Comparison of ENCODE assay signal across 26 mouse cellular contexts in the genomic region with DNA sequence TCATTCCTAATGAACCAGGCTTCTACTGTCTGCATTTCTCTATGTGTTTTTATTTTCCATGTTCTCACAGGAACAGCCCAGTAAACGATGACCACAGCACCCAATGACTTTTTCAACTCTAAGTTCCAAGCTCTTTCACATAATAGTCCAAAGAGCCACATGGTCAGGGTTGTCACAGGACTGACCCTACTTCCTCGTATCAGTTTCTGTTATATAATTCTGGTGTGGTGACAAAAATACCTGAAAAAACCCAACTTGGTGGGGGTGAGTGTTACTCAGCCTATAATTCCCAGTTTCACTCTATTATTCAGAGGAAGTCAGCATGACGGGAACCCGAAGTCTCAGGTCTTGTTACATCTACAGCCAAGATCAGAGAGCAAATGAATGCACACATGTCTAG. TPM values are rescaled to one million over a fixed set of nuclear protein-coding genes. Genes with fewer than 3 reads are reported as not detected.
DNase-seq lines count a peak whose midpoint lies in the region; ATAC-seq and TF ChIP-seq lines count a peak whose summit lies in the region.
"Had no signal": no experiment of that assay in that cellular context is flagged by ENCODE, and none has a peak within 500 bp of the region (broad histone marks: within the 10 kb centered on the region; RNA-seq: fewer than 3 reads in every experiment).

No protein-coding gene starts in this region.

- H3K36me3 ChIP-seq in heart, embryonic 13.5 days, result peaks cover 7% of the 10 kb centered on the region; the same call in 1 of the 2 replicates
- H3K36me3 ChIP-seq in liver, adult 2 months (ENCODE audit: control insufficient read depth, insufficient read depth, low read length), result no peaks in the 10 kb centered on the region; the same call in 1 of the 2 replicates
- H3K36me3 ChIP-seq in liver, embryonic 12.5 days, result no peaks in the 10 kb centered on the region
- no peaks in the 10 kb centered on the region for H3K36me3 ChIP-seq in splenic B cell, adult 2 months (ENCODE audit: control insufficient read depth, insufficient read depth, low read length, poor library complexity, severe bottlenecking)
- H3K36me3 ChIP-seq: embryonic facial prominence, embryonic 15.5 days; forebrain, embryonic 10.5 days; heart, embryonic 15.5 days; hindbrain, embryonic 13.5 days had no signal

- H3K27ac ChIP-seq in heart, embryonic 13.5 days (replicated peaks), result peak overlapping the region; percentile 46
- peak overlapping the region; percentile 61 for H3K27ac ChIP-seq in liver, adult 2 months (replicated peaks; ENCODE audit: insufficient read depth, low read depth, low read length)
- H3K27ac ChIP-seq in liver, embryonic 12.5 days, result no peak overlapping the region
- H3K27ac ChIP-seq in bone marrow macrophage, adult 2 months (ENCODE audit: insufficient read depth, low read depth, low read length), result peak overlapping the region; percentile 59
- H3K27ac ChIP-seq: embryonic facial prominence, embryonic 15.5 days; forebrain, embryonic 10.5 days; gastrocnemius, adult 2 months; hindbrain, embryonic 13.5 days had no signal

- intact Hi-C loops in heart, postnatal 36 days (cut with DNase I), result no loop called here

- H3K79me2 ChIP-seq in liver, adult 2 months (ENCODE audit: control insufficient read depth, insufficient read depth, low read length), result peaks cover 29% of the 10 kb centered on the region; the same call in 1 of the 2 replicates

- no peak for DNase-seq in heart, postnatal 36 days
- no peak for DNase-seq in liver, adult 2 months (ENCODE audit: extremely low read depth, low read depth, low spot score)
- peak; percentile 63 for DNase-seq in splenic B cell, adult 2 months (ENCODE audit: low read depth, low spot score)
- DNase-seq in right cerebral cortex, adult 2 months (ENCODE audit: low spot score in 2 of 2), result no peak
- DNase-seq in urinary bladder, postnatal 36 days (ENCODE audit: low spot score in 2 of 2), result no peak
- DNase-seq: adrenal gland, postnatal 14 days; cerebellum, adult 2 months; cerebellum, postnatal 10 days; embryo, embryonic 11 days; gastrocnemius, adult 2 months; gastrocnemius, postnatal 25 days; heart, adult 11 months; kidney, adult 8-10 months had no signal

- no peak for ATAC-seq in heart, embryonic 13.5 days (ENCODE audit: extremely low read depth, insufficient number of reproducible peaks, low FRiP score, low TSS enrichment)
- ATAC-seq in liver, embryonic 12.5 days, result no peak
- ATAC-seq: activated CD4-positive, CD25-positive, alpha-beta regulatory T cell, adult 4 months; CD4-positive, CD25-positive, alpha-beta regulatory T cell, adult 4 months; forebrain, embryonic 14.5 days; intestine, embryonic 16.5 days; Patski had no signal

- no peak overlapping the region for H3K4me3 ChIP-seq in heart, embryonic 13.5 days
- H3K4me3 ChIP-seq in liver, adult 2 months (ENCODE audit: insufficient read depth, low read depth, low read length), result no peak overlapping the region
- H3K4me3 ChIP-seq in liver, embryonic 12.5 days, result no peak overlapping the region
- H3K4me3 ChIP-seq in bone marrow macrophage, adult 2 months (ENCODE audit: insufficient read depth, low read length), result no peak overlapping the region
- H3K4me3 ChIP-seq: embryonic facial prominence, embryonic 15.5 days; erythroblast, embryonic 14.5 days; forebrain, embryonic 10.5 days; gastrocnemius, adult 2 months; heart, embryonic 15.5 days; hindbrain, embryonic 13.5 days had no signal

- no peak for TF ChIP-seq CTCF in liver, adult 2 months (IDR thresholded peaks at IDR 0.05; ENCODE audit: low read depth, low read length)
- no peak for TF ChIP-seq CTCF in bone marrow macrophage, adult 2 months (IDR thresholded peaks at IDR 0.05; ENCODE audit: low read depth, low read length)

- no peak overlapping the region for H3K9ac ChIP-seq in heart, embryonic 13.5 days
- H3K9ac ChIP-seq in liver, adult 2 months (ENCODE audit: low read depth, low read length), result no peak overlapping the region
- H3K9ac ChIP-seq in liver, embryonic 12.5 days, result no peak overlapping the region
- H3K9ac ChIP-seq: embryonic facial prominence, embryonic 15.5 days; heart, embryonic 15.5 days; hindbrain, embryonic 13.5 days had no signal

- WGBS in heart, embryonic 13.5 days, result 83% methylated on average over 4 of the region's 4 CpGs
- 56% methylated on average over 4 of the region's 4 CpGs for WGBS in liver, adult 2 months
- 72% methylated on average over 4 of the region's 4 CpGs for WGBS in liver, embryonic 12.5 days (ENCODE audit: insufficient replicate concordance)

- peaks cover 67% of the 10 kb centered on the region for H3K4me1 ChIP-seq in heart, embryonic 13.5 days
- H3K4me1 ChIP-seq in liver, adult 2 months (ENCODE audit: control insufficient read depth, insufficient read depth, low read length), result peaks cover 31% of the 10 kb centered on the region
- 0 out of 2 replicates have a peak, but pooled peaks cover 16% of the 10 kb centered on the region for H3K4me1 ChIP-seq in liver, embryonic 12.5 days
- H3K4me1 ChIP-seq in bone marrow macrophage, adult 2 months (ENCODE audit: control insufficient read depth, insufficient read depth, low read length), result peaks cover 32% of the 10 kb centered on the region
- H3K4me1 ChIP-seq: hindbrain, embryonic 13.5 days had no signal

- H3K27me3 ChIP-seq in heart, embryonic 13.5 days (replicated peaks), result no peaks in the 10 kb centered on the region
- H3K27me3 ChIP-seq in liver, adult 2 months (ENCODE audit: control insufficient read depth, insufficient read depth, low read length), result no peaks in the 10 kb centered on the region
- no peaks in the 10 kb centered on the region for H3K27me3 ChIP-seq in liver, embryonic 12.5 days (replicated peaks)
- no peaks in the 10 kb centered on the region for H3K27me3 ChIP-seq in splenic B cell, adult 2 months (ENCODE audit: control insufficient read depth, insufficient read depth, low read length, poor library complexity, severe bottlenecking)
- H3K27me3 ChIP-seq: embryonic facial prominence, embryonic 15.5 days; heart, embryonic 15.5 days; hindbrain, embryonic 13.5 days; Patski had no signal

- no peak overlapping the region for H3K4me2 ChIP-seq in heart, embryonic 13.5 days
- H3K4me2 ChIP-seq in liver, embryonic 12.5 days, result no peak overlapping the region
- H3K4me2 ChIP-seq: embryonic facial prominence, embryonic 15.5 days; hindbrain, embryonic 13.5 days had no signal

- H3K9me3 ChIP-seq in heart, embryonic 13.5 days, result no peaks in the 10 kb centered on the region
- H3K9me3 ChIP-seq in liver, embryonic 12.5 days (replicated peaks), result no peaks in the 10 kb centered on the region
- H3K9me3 ChIP-seq: embryonic facial prominence, embryonic 15.5 days; forebrain, embryonic 10.5 days; heart, embryonic 15.5 days; hindbrain, embryonic 13.5 days had no signal

- no peak for TF ChIP-seq POLR2A in liver, adult 2 months (IDR thresholded peaks at IDR 0.05; ENCODE audit: extremely low read depth, insufficient read depth, low read length)
- TF ChIP-seq POLR2A in bone marrow macrophage, adult 2 months (IDR thresholded peaks at IDR 0.05; ENCODE audit: borderline replicate concordance, low read depth, low read length), result no peak

RNA-seq across cellular contexts. Expression of a gene that starts 45.5 kb away (rescaled TPM):
- 41.8 and 45.2 TPM in 2 replicates for polyA plus RNA-seq in heart, embryonic 13.5 days (2015; fragmentation: Nextera tagmentation; extraction: Ambion mirVana)
- total RNA-seq in heart, postnatal 36 days (2021), result 10 to 100 TPM; 73.7 to 88.3 TPM
- total RNA-seq in liver, adult 2 months (2014; rRNA removed), result 76.2 and 92.1 TPM in 2 replicates
- polyA plus RNA-seq in liver, adult 2 months (2012; rRNA removed), result 7.4 and 8.5 TPM in 2 replicates
- polyA plus RNA-seq in liver, embryonic 12.5 days (2016; fragmentation: Nextera tagmentation; extraction: Ambion mirVana), result 35.2 and 37.9 TPM in 2 replicates
- polyA plus RNA-seq in bone marrow macrophage, adult 2 months (2012; ENCODE audit: insufficient read depth, insufficient read length, missing spikeins), result 51.5 and 58.4 TPM in 2 replicates
